Mouse (Mus musculus): ENCODE results near the gene Prss33. TPM values are rescaled to one million over a fixed set of nuclear protein-coding genes. Genes with fewer than 3 reads are reported as not detected.

Prss33 gene
- total and polyA plus RNA-seq, 3 experiments: not detected

- TF ChIP-seq HCFC1 (IDR thresholded peaks at IDR 0.05; ENCODE audit: low read depth, low read length) (no peak), USF1 (IDR thresholded peaks at IDR 0.05; ENCODE audit: low read depth, low read length) (no peak), ZMIZ1 (IDR thresholded peaks at IDR 0.05; ENCODE audit: low read depth, low read length) (no peak), KAT2A (IDR thresholded peaks at IDR 0.05; ENCODE audit: insufficient replicate concordance, low read length) (no peak), RCOR1 (conservative IDR thresholded peaks at IDR 0.05; ENCODE audit: low read depth, low read length) (no peak), CHD2 (IDR thresholded peaks at IDR 0.05; ENCODE audit: low read length) (no peak), E2F4 (IDR thresholded peaks at IDR 0.05; ENCODE audit: insufficient replicate concordance, low read depth, low read length) (no peak), MXI1 (IDR thresholded peaks at IDR 0.05; ENCODE audit: low read depth, low read length) (no peak), TBP (conservative IDR thresholded peaks at IDR 0.05; ENCODE audit: low read depth, low read length) (no peak), MAX (IDR thresholded peaks at IDR 0.05; ENCODE audit: low read length) (no peak), POLR2A (IDR thresholded peaks at IDR 0.05; ENCODE audit: low read depth, low read length) (no peak), MEF2A (IDR thresholded peaks at IDR 0.05; ENCODE audit: borderline replicate concordance, low read depth, low read length) (no peak), RAD21 (IDR thresholded peaks at IDR 0.05; ENCODE audit: low read depth, low read length) (no peak), CHD1 (IDR thresholded peaks at IDR 0.05; ENCODE audit: low read depth, low read length) (no peak), JUN (IDR thresholded peaks at IDR 0.05; ENCODE audit: insufficient read depth, low read depth, low read length) (no peak), NRF1 (IDR thresholded peaks at IDR 0.05; ENCODE audit: low read depth, low read length) (no peak), SMC3 (IDR thresholded peaks at IDR 0.05; ENCODE audit: low read depth, low read length) (no peak), GABPA (IDR thresholded peaks at IDR 0.05; ENCODE audit: insufficient replicate concordance, low read depth, low read length) (no peak), MAZ (IDR thresholded peaks at IDR 0.05; ENCODE audit: low read depth, low read length) (no peak)
- H3K4me3 ChIP-seq (replicated peaks in 1 of 3; ENCODE audit: low read depth in 2 of 3, low read length in 2 of 3, poor library complexity in 1 of 3): no peak overlapping the region
- peaks cover 21% of the 10 kb centered on the region for H3K27me3 ChIP-seq (replicated peaks)
- no peak for DNase-seq (ENCODE audit: extremely low read depth)
- in situ Hi-C loops (cut with MboI; ENCODE audit: low pct_ligation_motif_present, low pct_unique_long_range_greater_than_20kb, low sequenced_read_pairs) (loop anchor here (10.0 kb wide), 1 partner anchor 102 kb away; no protein-coding TSS in a partner anchor), dilution Hi-C loops (cut with MboI; ENCODE audit: extremely low pct_ligation_motif_present, extremely low pct_unique_long_range_greater_than_20kb, low sequenced_read_pairs) (no loop called here)
- peaks cover 0 to 6% of the 10 kb centered on the region in 2 experiments; a peak in 1 of 4 replicates for H3K4me1 ChIP-seq (ENCODE audit: control insufficient read depth in 1 of 2, insufficient read depth in 2 of 2)
- H3K27ac ChIP-seq (ENCODE audit: insufficient read depth, low read depth): no peak overlapping the region
- no peak overlapping the region for H3K4me2 ChIP-seq (ENCODE audit: insufficient read depth, low read depth, poor library complexity, severe bottlenecking)
- no peaks in the 10 kb centered on the region for H3K79me2 ChIP-seq (replicated peaks; ENCODE audit: control insufficient read depth, extremely low read depth, insufficient read depth, poor library complexity, severe bottlenecking)
- no peaks in the 10 kb centered on the region for H3K36me3 ChIP-seq (replicated peaks in 1 of 2; ENCODE audit: control insufficient read depth in 1 of 2, insufficient read depth in 1 of 2, low read length in 1 of 2)
- peaks cover 8% of the 10 kb centered on the region for H3K9me3 ChIP-seq (replicated peaks; ENCODE audit: low read length)
- H3K9ac ChIP-seq (ENCODE audit: insufficient read depth, low read depth): no peak overlapping the region
These were observed 27.1 kb upstream of the Prss33 start for GRCm38 (mm10) chr17:23862926-23863325.

GRCm38 (mm10) chr17:23857913-23858312 is 22.1 kb upstream of the Prss33 start:
- Histone ChIP-seq H3K79me2 (replicated peaks; ENCODE audit: control insufficient read depth, extremely low read depth, insufficient read depth, poor library complexity, severe bottlenecking) (no peaks in the 10 kb centered on the region), H3K4me1 (ENCODE audit: control insufficient read depth in 1 of 2, insufficient read depth in 2 of 2) (peaks cover 0 to 9% of the 10 kb centered on the region in 2 experiments; a peak in 1 of 4 replicates), H3K27ac (ENCODE audit: insufficient read depth, low read depth) (no peak overlapping the region), H3K4me3 (replicated peaks in 1 of 3; ENCODE audit: low read depth in 2 of 3, low read length in 2 of 3, poor library complexity in 1 of 3) (no peak overlapping the region), H3K36me3 (replicated peaks in 1 of 2; ENCODE audit: control insufficient read depth in 1 of 2, insufficient read depth in 1 of 2, low read length in 1 of 2) (no peaks in the 10 kb centered on the region), H3K27me3 (replicated peaks) (peaks cover 16% of the 10 kb centered on the region), H3K9ac (ENCODE audit: insufficient read depth, low read depth) (no peak overlapping the region), H3K4me2 (ENCODE audit: insufficient read depth, low read depth, poor library complexity, severe bottlenecking) (no peak overlapping the region), H3K9me3 (replicated peaks; ENCODE audit: low read length) (no peaks in the 10 kb centered on the region)
- no peak for DNase-seq (ENCODE audit: extremely low read depth)
- dilution Hi-C loops (cut with MboI; ENCODE audit: extremely low pct_ligation_motif_present, extremely low pct_unique_long_range_greater_than_20kb, low sequenced_read_pairs): no loop called here
- in situ Hi-C loops (cut with MboI; ENCODE audit: low pct_ligation_motif_present, low pct_unique_long_range_greater_than_20kb, low sequenced_read_pairs): no loop called here
- TF ChIP-seq GABPA (IDR thresholded peaks at IDR 0.05; ENCODE audit: insufficient replicate concordance, low read depth, low read length) (no peak), ZMIZ1 (IDR thresholded peaks at IDR 0.05; ENCODE audit: low read depth, low read length) (no peak), ZNF384 (IDR thresholded peaks at IDR 0.05; ENCODE audit: low read depth, low read length) (no peak), NELFE (IDR thresholded peaks at IDR 0.05; ENCODE audit: low read depth, low read length) (no peak), JUN (IDR thresholded peaks at IDR 0.05; ENCODE audit: insufficient read depth, low read depth, low read length) (no peak), KAT2A (IDR thresholded peaks at IDR 0.05; ENCODE audit: insufficient replicate concordance, low read length) (no peak), ETS1 (conservative IDR thresholded peaks at IDR 0.05; ENCODE audit: low read depth, low read length) (no peak), MEF2A (IDR thresholded peaks at IDR 0.05; ENCODE audit: borderline replicate concordance, low read depth, low read length) (no peak), TCF12 (IDR thresholded peaks at IDR 0.05; ENCODE audit: low read depth, low read length) (no peak), ZKSCAN1 (IDR thresholded peaks at IDR 0.05; ENCODE audit: borderline replicate concordance, low read depth, low read length) (no peak), POLR2AphosphoS2 (IDR thresholded peaks at IDR 0.05; ENCODE audit: low read depth, low read length) (no peak), UBTF (IDR thresholded peaks at IDR 0.05; ENCODE audit: low read depth, low read length) (no peak)
